Mouse (Mus musculus) olfactory bulb, adult 2 months (tissue): ENCODE results near the gene Kcna1.

ENCODE experiments used
- CTCF ChIP-seq: fragments of 200-500 bp; IDR thresholded peaks from 2 replicates; pipeline ENCODE4 v1.5.1; 2012; ENCODE audit warnings: low read depth, mild to moderate bottlenecking, low read length, moderate library complexity; ENCODE audit not compliant: insufficient read depth
- POLR2A ChIP-seq: fragments of 200-500 bp; IDR thresholded peaks from 2 replicates; pipeline ENCODE4 v1.6.1; 2012; ENCODE audit warnings: mild to moderate bottlenecking, low read depth, low read length, moderate library complexity; ENCODE audit not compliant: insufficient read depth

DNA sequence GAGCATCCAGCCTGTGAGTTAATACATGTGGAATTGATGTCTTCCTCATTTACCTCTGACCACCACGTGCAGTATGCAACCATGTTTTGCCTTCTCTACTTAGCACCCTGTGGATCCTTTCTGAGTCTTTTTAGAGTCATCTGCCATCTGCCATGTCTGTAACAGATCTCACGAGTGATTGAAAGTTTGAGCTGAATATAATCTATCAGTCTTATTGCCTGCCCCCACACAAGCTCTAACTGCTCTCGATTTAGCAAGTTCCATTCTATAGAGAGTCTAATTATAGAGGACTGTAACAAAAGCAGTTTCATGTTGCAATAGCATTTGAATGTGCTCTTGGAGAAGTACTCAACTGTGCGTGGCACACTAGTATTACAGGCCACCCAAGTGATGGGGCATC is 27.7 kb downstream of the Kcna1 start:
- TF ChIP-seq CTCF (no peak), POLR2A (no peak)
